Mouse (Mus musculus) intestine, embryonic 15.5 days (tissue): ENCODE results near the gene Cox6b1. TPM values are rescaled to one million over a fixed set of nuclear protein-coding genes. Genes with fewer than 3 reads are reported as not detected.

Experiments used
- ATAC-seq: fragments of 200-750 bp; cut with Nextera tagmentation; 2 replicates; pipeline ENCODE4 v1.8.0; 2017; ENCODE audit warnings: moderate TSS enrichment, moderate library complexity
- H3K27ac ChIP-seq: fragments of 300-500 bp; sonication (generic); 2 replicates; pipeline ENCODE4 v1.5.1; 2015; ENCODE audit warnings: mild to moderate bottlenecking, inconsistent platforms
- H3K27me3 ChIP-seq: fragments of 300-500 bp; sonication (generic); replicated peaks from 2 replicates; pipeline ENCODE4 v1.6.1; 2015; ENCODE audit warnings: inconsistent platforms
- H3K36me3 ChIP-seq: fragments of 300-500 bp; sonication (generic); 2 replicates; pipeline ENCODE4 v1.6.1; 2015; ENCODE audit warnings: inconsistent platforms
- H3K4me1 ChIP-seq: fragments of 300-500 bp; sonication (generic); replicated peaks from 2 replicates; pipeline ENCODE4 v1.6.1; 2015; ENCODE audit warnings: inconsistent platforms
- H3K4me2 ChIP-seq: fragments of 300-500 bp; sonication (generic); replicated peaks from 2 replicates; pipeline ENCODE4 v1.6.1; 2015; ENCODE audit warnings: mild to moderate bottlenecking, inconsistent platforms
- H3K4me3 ChIP-seq: fragments of 300-500 bp; sonication (generic); replicated peaks from 2 replicates; pipeline ENCODE4 v1.5.1; 2015; ENCODE audit warnings: inconsistent platforms
- H3K9ac ChIP-seq: fragments of 300-500 bp; sonication (generic); 2 replicates; pipeline ENCODE4 v1.6.1; 2015; ENCODE audit warnings: inconsistent platforms
- H3K9me3 ChIP-seq: fragments of 300-500 bp; sonication (generic); 2 replicates; pipeline ENCODE4 v1.6.1; 2016; ENCODE audit warnings: inconsistent platforms
- WGBS: fragments of 180-500 bp; shearing (Covaris S2); methylation state at CpG from one replicate; pipeline ENCODE4 v1.1.7; 2015; 5-methylcytosine and 5-hydroxymethylcytosine counted together
- polyA plus RNA-seq: library from polyadenylated mRNA; unstranded; fragments of >200 nt; fragmentation: Nextera tagmentation; extraction: Ambion mirVana; gene quantifications from 2 replicates; pipeline ENCODE4 v1.2.1, GENCODE M21; 2015

Cox6b1 gene
- polyA plus RNA-seq = 1,191 and 1,300 TPM in 2 replicates

DNA sequence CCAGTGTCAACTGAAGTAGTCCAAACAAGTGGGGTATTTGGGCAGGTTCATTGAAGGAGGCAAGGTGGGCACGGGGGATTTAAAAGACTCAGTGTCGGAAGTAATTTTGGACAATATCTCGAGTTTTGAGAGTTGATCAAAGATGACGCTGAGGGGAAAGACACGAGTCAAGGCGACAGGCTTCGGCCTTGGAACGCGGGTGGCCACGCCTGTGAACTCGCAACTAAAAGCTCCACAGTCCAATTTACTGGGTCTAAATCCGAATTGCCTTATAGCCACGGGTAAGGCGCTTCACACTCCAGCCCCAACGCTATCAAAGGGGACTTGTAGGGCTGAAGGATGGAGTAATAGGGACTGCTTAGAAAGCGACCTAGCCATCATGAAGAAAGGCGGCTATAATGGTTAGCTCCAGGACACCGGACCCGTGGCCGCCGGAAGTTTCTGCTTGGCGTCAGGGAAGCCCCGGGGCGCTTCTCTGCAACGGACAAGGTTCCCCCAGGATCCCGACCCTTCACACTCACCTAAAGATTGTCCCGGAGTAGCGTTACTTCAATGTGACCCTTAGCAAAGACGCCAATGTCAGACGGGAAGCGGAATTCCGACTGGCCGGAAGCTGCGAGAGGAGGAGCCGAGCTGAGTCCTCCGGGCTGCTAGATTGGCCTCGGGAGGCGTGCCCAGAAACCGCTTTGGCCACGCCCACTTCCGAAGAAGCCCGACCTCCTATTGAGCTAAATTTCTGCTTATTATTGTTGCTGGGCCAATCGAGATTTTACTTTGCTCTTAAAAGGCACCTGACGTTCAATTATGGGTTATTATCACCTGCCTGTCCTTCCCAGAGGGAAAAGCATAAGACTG, at the start of gene Cox6b1:
Gene Cox6b1, minus strand, starts transcription at position 622 of the 855 bp plus-strand sequence.
- WGBS = 2% methylated on average over 44 of the region's 44 CpGs
- no peaks in the 10 kb centered on the region for H3K9me3 ChIP-seq

DNA sequence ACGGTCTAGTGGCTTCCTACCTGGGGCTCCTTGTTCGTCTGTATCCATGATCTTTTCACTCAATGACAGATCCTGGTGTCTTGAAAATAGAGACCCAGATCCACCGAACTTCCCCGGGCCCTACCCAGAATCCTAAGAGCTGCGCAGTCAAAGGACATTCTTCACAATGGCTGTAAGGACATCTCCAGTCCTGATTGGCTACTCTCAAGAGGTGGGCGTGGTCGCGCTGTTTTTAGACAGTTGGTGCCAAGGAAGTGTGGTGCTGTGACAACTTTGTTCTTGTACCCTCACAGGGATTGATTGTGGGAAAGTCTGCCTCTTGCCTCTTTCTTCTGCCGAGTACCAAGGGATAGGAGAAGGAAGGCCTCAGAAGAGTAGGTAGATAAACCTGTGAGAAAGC, 45.5 kb upstream of the Cox6b1 start, which contains the start of gene Pmis2:
Gene Pmis2, minus strand, starts transcription at position 126 of the 400 bp plus-strand sequence.
- H3K4me2 ChIP-seq = no peak within 1 kb of the TSS
- H3K27me3 ChIP-seq = no peaks in the 10 kb centered on the region
- 72% methylated on average over 9 of the region's 9 CpGs for WGBS
- no peak within 1 kb of the TSS for H3K4me3 ChIP-seq
- H3K27ac ChIP-seq = no peak within 1 kb of the TSS
- H3K9me3 ChIP-seq = no peaks in the 10 kb centered on the region
- H3K36me3 ChIP-seq = no peaks in the 10 kb centered on the region
- H3K4me1 ChIP-seq = no peaks in the 10 kb centered on the region
- no peak within 1 kb of the TSS for H3K9ac ChIP-seq
- ATAC-seq = no peak

More for the DNA sequence above, at the start of gene Cox6b1:
- no peak within 1 kb of the TSS for H3K27ac ChIP-seq
- ATAC-seq = peak; percentile 98
- peak within 1 kb of the TSS; percentile 72 for H3K9ac ChIP-seq
- H3K4me2 ChIP-seq = peak within 1 kb of the TSS; percentile 62
- H3K4me1 ChIP-seq = peaks cover 7% of the 10 kb centered on the region; the same call in 1 of the 2 replicates
- H3K27me3 ChIP-seq = no peaks in the 10 kb centered on the region
- peak within 1 kb of the TSS; percentile 69 for H3K4me3 ChIP-seq
- H3K36me3 ChIP-seq = peaks cover 16% of the 10 kb centered on the region

DNA sequence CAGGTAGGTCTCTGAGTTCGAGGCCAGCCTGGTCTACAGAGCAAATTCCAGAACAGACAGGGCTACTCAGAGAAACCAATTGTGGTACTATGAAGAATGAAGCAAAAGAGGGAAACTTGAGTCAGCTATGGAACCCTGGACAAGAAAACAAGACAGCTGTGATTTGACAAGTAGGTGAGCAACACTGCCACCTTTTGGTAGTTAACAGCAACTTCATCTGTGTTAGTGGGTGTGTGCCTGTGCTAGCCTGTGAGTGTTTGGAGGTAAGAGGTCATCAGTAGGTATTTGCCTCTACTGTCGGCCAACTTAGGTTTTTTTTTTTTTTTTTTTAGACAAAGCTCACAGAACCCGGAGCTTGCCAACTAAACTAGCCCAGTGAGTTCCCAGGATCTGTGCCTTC, 43.3 kb upstream of the Cox6b1 start:
- no peak overlapping the region for H3K4me3 ChIP-seq
- peaks cover 5% of the 10 kb centered on the region for H3K4me1 ChIP-seq
- H3K27ac ChIP-seq = no peak overlapping the region
- WGBS = 37% methylated on average over 3 of the region's 3 CpGs
- H3K4me2 ChIP-seq = no peak overlapping the region
- H3K9ac ChIP-seq = no peak overlapping the region
- ATAC-seq = no peak
- H3K9me3 ChIP-seq = no peaks in the 10 kb centered on the region
- H3K27me3 ChIP-seq = no peaks in the 10 kb centered on the region
- no peaks in the 10 kb centered on the region for H3K36me3 ChIP-seq

DNA sequence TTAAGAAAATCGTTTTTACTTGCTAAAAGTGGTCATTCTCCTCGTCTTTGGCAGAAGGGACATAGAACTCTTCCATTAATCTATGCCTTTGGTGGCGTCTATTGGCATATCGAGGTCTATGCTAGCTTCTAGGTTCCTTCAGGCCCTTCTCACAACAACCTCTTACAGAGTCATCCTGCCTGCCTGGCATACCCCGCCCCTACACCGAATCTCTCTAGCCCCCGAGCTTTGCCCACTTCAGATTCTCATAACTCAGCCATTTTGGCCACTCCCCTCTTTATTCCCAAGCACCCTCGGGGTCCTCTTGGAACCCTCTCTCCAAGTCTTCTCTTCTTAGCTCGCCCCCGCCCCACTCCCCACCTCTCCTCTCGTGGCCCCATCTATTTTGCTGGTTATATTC, 39.4 kb upstream of the Cox6b1 start:
- H3K27ac ChIP-seq = no peak overlapping the region
- 5% methylated on average over 11 of the region's 11 CpGs for WGBS
- H3K9me3 ChIP-seq = no peaks in the 10 kb centered on the region
- H3K4me3 ChIP-seq = peak overlapping the region; percentile 77
- ATAC-seq = peak; percentile 54
- H3K27me3 ChIP-seq = no peaks in the 10 kb centered on the region
- peak overlapping the region; percentile 85 for H3K4me2 ChIP-seq
- H3K4me1 ChIP-seq = peaks cover 5% of the 10 kb centered on the region
- peaks cover 7% of the 10 kb centered on the region; the same call in 1 of the 2 replicates for H3K36me3 ChIP-seq
- H3K9ac ChIP-seq = peak overlapping the region; percentile 82

DNA sequence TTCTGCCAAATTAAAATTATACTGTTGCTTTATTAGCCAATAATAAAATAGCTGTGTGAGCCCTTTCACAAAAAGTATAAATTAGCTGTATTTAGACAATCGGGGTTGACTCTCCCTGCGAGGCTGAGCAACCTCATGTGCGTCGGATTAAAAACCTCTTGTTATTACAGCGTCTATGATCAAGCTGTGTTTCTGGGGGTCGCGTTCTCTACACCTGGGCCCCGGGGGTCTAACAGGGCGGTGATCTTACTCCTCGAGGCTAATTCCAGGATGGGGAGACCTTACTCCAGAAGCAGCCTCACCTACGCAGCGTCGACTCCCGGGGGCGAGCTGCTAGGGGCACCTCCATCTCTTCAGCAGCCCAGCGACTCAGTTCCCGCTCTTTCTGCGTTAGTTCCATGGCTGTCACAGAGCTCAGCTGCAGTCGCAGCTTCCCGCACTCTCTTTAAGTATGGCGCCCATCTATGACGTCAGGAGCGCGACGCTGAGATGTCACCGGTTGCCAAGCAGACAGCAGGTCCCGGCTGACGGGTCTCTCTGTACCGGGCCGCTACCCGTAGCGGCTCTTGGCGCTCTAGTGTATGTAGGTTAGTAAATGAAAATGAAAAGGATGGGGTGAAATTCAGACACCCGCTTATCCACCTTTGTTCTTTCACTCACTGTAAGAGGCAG, 38.7 kb upstream of the Cox6b1 start, which contains the start of gene Haus5:
Gene Haus5, minus strand, starts transcription at position 466 of the 672 bp plus-strand sequence.
- H3K36me3 ChIP-seq = peaks cover 11% of the 10 kb centered on the region; the same call in 1 of the 2 replicates
- peak within 1 kb of the TSS; percentile 85 for H3K4me2 ChIP-seq
- peaks cover 5% of the 10 kb centered on the region for H3K4me1 ChIP-seq
- no peaks in the 10 kb centered on the region for H3K9me3 ChIP-seq
- peak within 1 kb of the TSS; percentile 77 for H3K4me3 ChIP-seq
- H3K27ac ChIP-seq = no peak within 1 kb of the TSS
- peak within 1 kb of the TSS; percentile 82 for H3K9ac ChIP-seq
- no peaks in the 10 kb centered on the region for H3K27me3 ChIP-seq
- WGBS = under 1% methylated on average over 34 of the region's 34 CpGs
- peak; percentile 94 for ATAC-seq

DNA sequence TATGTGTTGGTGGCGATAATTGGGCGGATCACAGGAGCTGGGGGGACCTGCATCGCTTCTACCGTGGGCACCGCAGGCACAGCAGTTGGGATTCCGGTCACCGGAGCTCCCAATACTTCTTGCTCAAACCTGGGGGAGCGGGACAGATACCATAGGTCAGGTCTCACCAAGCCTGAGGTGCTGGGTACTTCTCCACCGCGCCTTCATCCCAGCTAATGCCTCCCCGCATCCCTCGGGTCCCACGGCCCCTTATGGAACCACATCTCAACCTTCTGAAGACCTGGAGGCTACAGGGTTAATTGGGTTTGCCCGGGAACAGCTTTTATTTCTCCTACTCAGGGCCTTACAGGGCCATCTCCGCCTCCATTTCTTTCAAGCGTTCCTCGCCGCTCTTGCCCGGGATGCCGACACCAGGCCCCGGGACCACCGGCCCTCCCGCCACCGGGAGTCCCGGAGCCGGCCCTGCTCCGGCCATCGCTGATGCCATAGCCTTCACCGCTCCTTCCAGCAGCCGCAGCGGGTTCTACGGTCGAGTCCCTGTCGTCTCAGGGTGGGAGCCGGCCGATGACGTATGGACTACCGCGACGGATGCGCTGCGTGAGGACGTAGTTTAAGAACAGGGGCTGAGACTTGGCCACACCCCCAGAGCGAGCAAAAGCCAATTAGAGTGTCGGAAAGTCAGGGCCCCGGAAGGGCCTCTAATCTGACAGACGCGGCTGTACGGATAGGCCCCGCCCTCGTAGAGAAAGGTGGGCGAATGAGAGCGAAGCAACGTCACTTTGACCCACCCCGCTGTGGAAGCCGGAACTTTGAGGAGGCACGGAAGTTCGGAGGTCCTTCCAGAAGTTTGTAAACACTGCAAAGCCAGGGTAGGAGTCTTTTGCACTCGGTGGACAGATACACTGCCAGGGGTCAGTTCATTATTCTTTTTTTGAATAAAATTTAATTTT, 23.9 kb upstream of the Cox6b1 start, which contains the start of gene Rbm42:
Gene Rbm42, minus strand, starts transcription at position 727 of the 950 bp plus-strand sequence.
- Histone ChIP-seq H3K9ac (peak within 1 kb of the TSS; percentile 98), H3K4me2 (peak within 1 kb of the TSS; percentile 87), H3K27ac (peak within 1 kb of the TSS; percentile 64; the same call in 1 of the 2 replicates), H3K4me3 (peak within 1 kb of the TSS; percentile 89), H3K4me1 (peaks cover 5% of the 10 kb centered on the region), H3K27me3 (no peaks in the 10 kb centered on the region), H3K36me3 (peaks cover 25% of the 10 kb centered on the region), H3K9me3 (no peaks in the 10 kb centered on the region)
- ATAC-seq = peak; percentile 100
- 1% methylated on average over 59 of the region's 59 CpGs for WGBS

DNA sequence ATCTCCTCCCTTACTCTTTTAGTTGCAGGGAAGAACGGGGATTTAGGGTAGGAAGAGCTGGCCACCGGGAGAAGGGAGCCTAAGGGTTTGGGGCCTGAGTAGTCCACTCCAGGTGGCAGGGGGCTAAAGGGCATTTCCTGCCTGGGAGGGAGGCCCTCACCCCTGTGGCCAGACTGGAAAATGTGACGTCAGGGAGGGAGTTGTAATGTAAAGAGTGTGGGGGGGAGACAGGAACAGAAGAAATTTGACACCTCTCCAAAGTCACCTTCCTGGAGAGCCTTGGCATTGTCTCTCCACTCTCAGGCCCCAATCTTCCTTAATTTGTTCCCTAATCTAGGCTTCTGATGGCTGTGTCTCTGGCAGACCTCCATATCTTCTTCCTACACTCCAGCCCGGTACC, 13.1 kb upstream of the Cox6b1 start:
- peaks cover 7% of the 10 kb centered on the region for H3K4me1 ChIP-seq
- no peak overlapping the region for H3K27ac ChIP-seq
- H3K27me3 ChIP-seq = peaks cover 25% of the 10 kb centered on the region
- ATAC-seq = no peak
- H3K9ac ChIP-seq = no peak overlapping the region
- WGBS = 13% methylated on average over 4 of the region's 4 CpGs
- peaks cover 21% of the 10 kb centered on the region for H3K36me3 ChIP-seq
- H3K9me3 ChIP-seq = no peaks in the 10 kb centered on the region
- no peak overlapping the region for H3K4me2 ChIP-seq
- no peak overlapping the region for H3K4me3 ChIP-seq

DNA sequence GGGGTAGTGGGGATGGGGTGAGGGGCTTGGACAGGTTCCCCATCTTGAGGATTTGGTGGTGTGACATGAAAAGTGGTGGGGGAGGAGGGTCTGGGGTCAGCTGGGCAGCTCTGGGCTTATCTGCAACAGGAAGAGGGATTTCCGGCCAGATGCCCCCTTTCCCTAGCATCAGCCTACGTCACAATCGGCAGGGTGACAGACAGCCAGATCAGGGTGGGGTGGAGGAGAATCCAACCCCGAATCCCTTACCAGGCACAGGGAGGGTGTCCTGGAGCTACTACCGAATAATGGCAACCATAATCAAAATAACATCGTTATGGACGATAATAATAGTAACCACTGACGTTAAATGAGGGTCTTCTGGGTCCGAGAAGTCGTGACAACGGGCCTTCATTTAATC, 10.4 kb upstream of the Cox6b1 start:
- Histone ChIP-seq H3K27ac (no peak overlapping the region), H3K4me3 (no peak overlapping the region), H3K36me3 (0 out of 2 replicates have a peak, but pooled peaks cover 6% of the 10 kb centered on the region), H3K9me3 (no peaks in the 10 kb centered on the region), H3K27me3 (peaks cover 48% of the 10 kb centered on the region), H3K9ac (no peak overlapping the region), H3K4me1 (peaks cover 7% of the 10 kb centered on the region), H3K4me2 (no peak overlapping the region)
- WGBS = 26% methylated on average over 11 of the region's 11 CpGs
- ATAC-seq = no peak

DNA sequence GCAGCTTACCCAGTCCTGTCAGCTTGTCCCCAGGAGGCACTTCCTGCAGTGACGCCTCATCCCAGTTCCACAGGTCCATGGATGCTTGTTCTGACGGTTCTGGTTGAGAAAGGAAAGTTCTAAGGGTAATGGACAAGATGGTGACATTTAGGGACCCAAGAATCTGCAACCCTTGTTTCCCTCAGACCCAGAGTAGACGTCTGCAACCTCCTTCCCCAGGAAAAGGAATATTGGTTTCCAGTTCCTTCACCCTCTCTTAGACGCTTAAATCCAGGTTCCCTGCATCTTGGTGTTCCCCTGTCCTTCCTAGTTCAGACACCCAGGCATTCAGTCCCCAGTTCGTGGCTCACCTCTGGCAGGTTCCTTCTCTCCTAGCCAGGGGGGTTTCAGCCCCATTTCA, 9.8 kb upstream of the Cox6b1 start, which contains the start of gene Etv2:
Gene Etv2, minus strand, starts transcription at position 101 of the 400 bp plus-strand sequence.
- Histone ChIP-seq H3K36me3 (no peaks in the 10 kb centered on the region), H3K4me1 (peaks cover 7% of the 10 kb centered on the region), H3K9me3 (no peaks in the 10 kb centered on the region), H3K4me3 (peak within 1 kb of the TSS; percentile 6; the same call in 1 of the 2 replicates), H3K9ac (no peak within 1 kb of the TSS), H3K27ac (no peak within 1 kb of the TSS), H3K27me3 (peaks cover 48% of the 10 kb centered on the region), H3K4me2 (peak within 1 kb of the TSS; percentile 48)
- WGBS = 4% methylated on average over 5 of the region's 5 CpGs
- ATAC-seq = no peak

DNA sequence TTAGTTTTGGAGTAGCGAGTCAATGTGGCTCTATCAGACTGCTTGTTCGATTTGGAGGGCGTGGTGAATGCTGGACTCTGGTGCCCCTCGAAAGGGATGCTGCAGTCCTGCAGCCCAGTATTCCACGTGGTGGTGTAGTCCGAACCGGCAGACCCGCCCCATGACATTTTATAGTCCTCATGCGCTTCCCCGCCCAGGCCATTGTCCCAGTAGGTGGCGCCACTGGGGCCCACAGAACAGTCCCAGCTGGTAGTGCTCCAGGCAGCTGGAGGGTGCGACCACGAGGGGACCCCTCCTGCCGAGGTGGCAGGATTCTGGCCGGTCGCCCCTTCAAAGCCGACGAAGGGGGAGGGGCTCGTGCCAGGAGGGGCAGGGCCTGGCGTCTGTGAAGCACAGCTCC, 8.7 kb upstream of the Cox6b1 start:
- Histone ChIP-seq H3K9me3 (no peaks in the 10 kb centered on the region), H3K4me2 (peak overlapping the region; percentile 48), H3K4me3 (peak overlapping the region; percentile 6; the same call in 1 of the 2 replicates), H3K36me3 (no peaks in the 10 kb centered on the region), H3K27me3 (peaks cover 48% of the 10 kb centered on the region), H3K4me1 (peaks cover 7% of the 10 kb centered on the region), H3K27ac (no peak overlapping the region), H3K9ac (no peak overlapping the region)
- peak; percentile 79 for ATAC-seq
- under 1% methylated on average over 20 of the region's 20 CpGs for WGBS

DNA sequence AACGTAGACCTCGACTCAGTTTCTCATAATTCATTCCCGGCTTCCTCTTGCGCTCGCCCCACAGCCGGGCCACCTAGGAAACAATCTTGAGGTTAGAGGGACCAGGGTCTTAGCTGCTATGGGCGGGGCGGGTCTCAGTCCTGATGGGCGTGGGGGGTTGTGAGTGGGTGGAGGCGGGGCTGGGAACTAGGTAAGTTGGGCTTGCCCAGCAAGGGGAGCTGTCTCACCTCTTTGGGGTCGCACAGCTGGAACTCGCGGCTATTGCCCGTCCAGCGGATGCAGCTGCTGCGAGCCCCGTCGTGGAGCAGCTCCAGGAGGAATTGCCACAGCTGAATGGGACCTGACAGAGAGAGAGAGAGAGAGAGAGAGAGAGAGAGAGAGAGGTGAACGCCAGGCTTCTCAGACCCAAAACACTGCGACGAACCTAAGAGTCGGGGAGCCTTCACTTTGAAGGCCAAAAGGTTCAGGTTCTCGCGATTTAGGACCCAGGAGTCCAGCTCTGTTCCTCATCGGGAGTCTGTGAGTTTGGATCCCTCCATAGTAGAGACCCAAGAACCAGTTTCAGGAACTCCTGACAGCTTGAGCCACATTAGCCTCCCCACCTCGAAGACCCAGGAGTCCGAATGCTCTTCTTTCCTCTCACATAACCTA, 7.9 kb upstream of the Cox6b1 start:
- ATAC-seq = no peak
- H3K27ac ChIP-seq = no peak overlapping the region
- no peaks in the 10 kb centered on the region for H3K36me3 ChIP-seq
- H3K9me3 ChIP-seq = no peaks in the 10 kb centered on the region
- 0 out of 2 replicates have a peak overlapping the region, but pooled peaks have one; percentile 14 for H3K4me2 ChIP-seq
- H3K9ac ChIP-seq = no peak overlapping the region
- H3K27me3 ChIP-seq = peaks cover 48% of the 10 kb centered on the region
- 0 out of 2 replicates have a peak overlapping the region, but pooled peaks have one; percentile 1 for H3K4me3 ChIP-seq
- peaks cover 7% of the 10 kb centered on the region for H3K4me1 ChIP-seq
- WGBS = 4% methylated on average over 27 of the region's 27 CpGs
